Mouse (Mus musculus): ENCODE measurements at regions not wholly inside any gene's neighbourhood (a gene's known extent, or its start where the extent isn't known, plus 50 kb on each side); places are given as distances from the start of the nearest gene placed in this dataset.

DNA sequence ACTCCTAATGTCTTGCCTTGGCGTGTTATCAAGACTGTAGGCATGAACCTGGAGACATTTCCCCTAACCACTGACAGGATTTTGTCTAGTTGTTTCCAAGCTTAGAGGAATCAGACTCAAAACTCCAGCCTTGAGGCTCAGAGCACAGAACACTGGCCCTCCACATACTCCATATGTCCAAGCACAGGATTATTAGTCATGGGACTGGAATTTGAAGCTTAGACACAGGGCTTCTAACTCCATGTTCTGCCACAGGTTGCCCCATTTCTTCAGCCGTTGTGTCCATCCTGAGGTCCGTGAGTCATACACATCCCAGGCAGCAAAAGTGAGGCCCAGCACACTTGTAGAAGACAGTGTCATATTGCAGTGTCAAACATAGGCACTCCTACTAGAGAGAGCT, 68.9 kb downstream of the Gpr6 start:
- Histone ChIP-seq H3K27ac (ENCODE audit: low read depth, low read length) (no peak overlapping the region), H3K9ac (ENCODE audit: low read length) (no peak overlapping the region), H3K4me1 (replicated peaks; ENCODE audit: control insufficient read depth, insufficient read depth, low read length) (no peaks in the 10 kb centered on the region), H3K9me3 (ENCODE audit: control insufficient read depth, low read length) (no peaks in the 10 kb centered on the region), H3K4me3 (ENCODE audit: low read depth, low read length) (no peak overlapping the region), H3K4me2 (ENCODE audit: low read depth, low read length, severe bottlenecking) (no peak overlapping the region), H3K36me3 (ENCODE audit: control insufficient read depth, insufficient read depth, low read length) (no peaks in the 10 kb centered on the region), H3K27me3 (ENCODE audit: control insufficient read depth, insufficient read depth, low read length) (no peaks in the 10 kb centered on the region)
- ATAC-seq (replicated peaks; ENCODE audit: low FRiP score): no peak
- DNase-seq (ENCODE audit: low spot score): no peak
- 89% methylated on average over 3 of the region's 3 CpGs for WGBS

DNA sequence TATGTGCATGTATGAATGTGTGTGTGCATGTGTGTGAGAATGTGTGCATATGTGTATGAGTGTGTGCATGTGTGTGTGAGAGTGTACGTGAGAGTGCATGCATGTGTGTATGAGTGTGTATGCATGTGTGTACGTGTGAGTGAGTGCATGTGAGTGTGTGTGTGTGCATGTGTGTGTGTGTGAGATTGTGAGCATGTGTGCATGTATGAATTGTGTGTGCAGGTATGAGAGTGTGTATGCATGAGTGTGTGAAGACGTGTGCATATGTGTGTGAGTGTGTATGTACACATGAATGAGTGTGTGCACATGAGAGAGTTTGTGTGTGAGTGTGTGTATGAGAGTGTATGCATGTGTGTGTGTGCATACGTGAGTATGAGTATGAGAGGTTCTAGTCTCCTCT, 71.1 kb downstream of the Gpr6 start:
- DNase-seq (ENCODE audit: low spot score) (no peak), ATAC-seq (replicated peaks; ENCODE audit: low FRiP score) (no peak)
- no peak overlapping the region for H3K27ac ChIP-seq (ENCODE audit: low read depth, low read length)
- H3K9me3 ChIP-seq (ENCODE audit: control insufficient read depth, low read length): no peaks in the 10 kb centered on the region
- H3K36me3 ChIP-seq (ENCODE audit: control insufficient read depth, insufficient read depth, low read length): no peaks in the 10 kb centered on the region
- no peaks in the 10 kb centered on the region; the same call in 1 of the 2 replicates for H3K4me1 ChIP-seq (replicated peaks; ENCODE audit: control insufficient read depth, insufficient read depth, low read length)
- H3K27me3 ChIP-seq (ENCODE audit: control insufficient read depth, insufficient read depth, low read length): no peaks in the 10 kb centered on the region
- H3K4me2 ChIP-seq (ENCODE audit: low read depth, low read length, severe bottlenecking): no peak overlapping the region
- no peak overlapping the region for H3K9ac ChIP-seq (ENCODE audit: low read length)
- WGBS: 84% methylated on average over 4 of the region's 4 CpGs
- no peak overlapping the region for H3K4me3 ChIP-seq (ENCODE audit: low read depth, low read length)

DNA sequence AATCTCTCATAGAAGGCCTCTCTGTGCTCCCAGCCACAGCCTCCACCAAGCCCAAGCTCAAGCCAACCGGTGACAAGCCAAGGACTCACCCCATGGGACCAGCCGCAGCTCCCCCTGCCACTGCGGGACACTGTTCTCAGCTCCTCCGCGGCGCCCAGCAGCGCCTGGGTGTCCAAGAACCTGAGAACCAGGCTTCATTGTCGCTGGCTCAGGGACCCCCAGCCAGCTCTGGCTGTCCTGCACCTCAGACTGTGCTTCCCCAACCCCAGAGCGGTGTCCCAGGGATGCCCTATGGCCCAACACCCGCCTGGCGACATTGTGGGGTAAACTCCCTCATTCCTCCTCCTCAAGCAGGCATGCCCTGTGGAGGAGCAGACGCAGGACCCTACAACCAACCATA, 72.6 kb downstream of the Gpr6 start:
- H3K4me1 ChIP-seq (replicated peaks; ENCODE audit: control insufficient read depth, insufficient read depth, low read length): no peaks in the 10 kb centered on the region; the same call in 1 of the 2 replicates
- WGBS: 86% methylated on average over 12 of the region's 12 CpGs

DNA sequence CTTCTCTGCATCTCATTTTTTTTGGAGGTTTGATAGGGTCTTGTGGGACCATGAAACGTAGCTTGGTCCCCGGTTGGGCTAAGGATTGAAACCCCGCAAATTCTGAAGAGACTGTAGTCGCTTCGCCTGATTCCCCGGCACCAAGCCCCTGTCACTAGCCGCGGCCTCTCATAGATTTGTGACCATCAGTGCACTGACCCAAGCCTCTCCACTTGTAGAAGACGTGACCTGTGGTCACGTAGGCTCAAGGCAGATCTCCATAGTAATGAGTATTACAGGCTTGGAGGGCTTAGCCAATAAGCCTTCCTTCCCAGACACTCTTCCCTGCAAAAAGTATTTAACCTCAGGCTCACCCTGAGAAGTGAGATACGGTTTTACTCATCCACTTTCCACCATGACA, 73.3 kb downstream of the Gpr6 start:
- H3K27me3 ChIP-seq (ENCODE audit: control insufficient read depth, insufficient read depth, low read length): no peaks in the 10 kb centered on the region
- ATAC-seq (replicated peaks; ENCODE audit: low FRiP score) (0 out of 2 replicates have a peak, but pooled peaks have one; percentile 36), DNase-seq (ENCODE audit: low spot score) (no peak)
- no peak overlapping the region for H3K4me3 ChIP-seq (ENCODE audit: low read depth, low read length)
- H3K27ac ChIP-seq (ENCODE audit: low read depth, low read length): peak overlapping the region; percentile 38; the same call in 1 of the 2 replicates
- no peaks in the 10 kb centered on the region; the same call in 1 of the 2 replicates for H3K4me1 ChIP-seq (replicated peaks; ENCODE audit: control insufficient read depth, insufficient read depth, low read length)
- no peaks in the 10 kb centered on the region for H3K9me3 ChIP-seq (ENCODE audit: control insufficient read depth, low read length)
- 85% methylated on average over 11 of the region's 11 CpGs for WGBS
- no peak overlapping the region for H3K4me2 ChIP-seq (ENCODE audit: low read depth, low read length, severe bottlenecking)
- H3K9ac ChIP-seq (ENCODE audit: low read length): no peak overlapping the region
- H3K36me3 ChIP-seq (ENCODE audit: control insufficient read depth, insufficient read depth, low read length): no peaks in the 10 kb centered on the region

More for the DNA sequence above, 72.6 kb downstream of the Gpr6 start:
- ATAC-seq (replicated peaks; ENCODE audit: low FRiP score) (no peak), DNase-seq (ENCODE audit: low spot score) (no peak)
- Histone ChIP-seq H3K4me3 (ENCODE audit: low read depth, low read length) (no peak overlapping the region), H3K9me3 (ENCODE audit: control insufficient read depth, low read length) (no peaks in the 10 kb centered on the region), H3K27me3 (ENCODE audit: control insufficient read depth, insufficient read depth, low read length) (no peaks in the 10 kb centered on the region), H3K9ac (ENCODE audit: low read length) (no peak overlapping the region), H3K36me3 (ENCODE audit: control insufficient read depth, insufficient read depth, low read length) (no peaks in the 10 kb centered on the region), H3K27ac (ENCODE audit: low read depth, low read length) (no peak overlapping the region), H3K4me2 (ENCODE audit: low read depth, low read length, severe bottlenecking) (no peak overlapping the region)

DNA sequence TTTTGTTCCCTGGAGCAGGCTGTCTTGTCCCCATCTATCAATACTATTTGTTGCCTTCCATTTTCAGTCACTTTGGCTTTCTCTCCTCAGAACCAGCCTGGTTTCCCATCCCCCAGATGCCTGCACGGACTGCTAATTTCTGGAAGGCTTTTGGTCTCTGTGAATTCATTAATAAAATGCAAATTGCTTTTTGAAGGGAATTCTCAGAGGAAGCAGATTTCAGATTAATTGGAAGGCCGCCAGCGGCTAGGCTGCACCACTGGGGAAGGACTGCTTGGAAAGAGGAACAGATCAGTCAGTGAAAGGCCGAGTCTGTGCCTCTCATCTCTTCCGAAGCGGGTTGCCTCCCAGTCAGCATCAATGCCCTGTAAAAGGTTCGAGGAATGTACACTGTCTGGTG, 73.8 kb downstream of the Gpr6 start:
- Histone ChIP-seq H3K4me2 (ENCODE audit: low read depth, low read length, severe bottlenecking) (no peak overlapping the region), H3K27me3 (ENCODE audit: control insufficient read depth, insufficient read depth, low read length) (no peaks in the 10 kb centered on the region), H3K9me3 (ENCODE audit: control insufficient read depth, low read length) (no peaks in the 10 kb centered on the region), H3K36me3 (ENCODE audit: control insufficient read depth, insufficient read depth, low read length) (no peaks in the 10 kb centered on the region), H3K27ac (ENCODE audit: low read depth, low read length) (peak overlapping the region; percentile 38; the same call in 1 of the 2 replicates), H3K4me1 (replicated peaks; ENCODE audit: control insufficient read depth, insufficient read depth, low read length) (no peaks in the 10 kb centered on the region; the same call in 1 of the 2 replicates), H3K9ac (ENCODE audit: low read length) (no peak overlapping the region), H3K4me3 (ENCODE audit: low read depth, low read length) (no peak overlapping the region)
- ATAC-seq (replicated peaks; ENCODE audit: low FRiP score) (peak; percentile 61), DNase-seq (ENCODE audit: low spot score) (peak; percentile 66)
- WGBS: 47% methylated on average over 7 of the region's 7 CpGs

DNA sequence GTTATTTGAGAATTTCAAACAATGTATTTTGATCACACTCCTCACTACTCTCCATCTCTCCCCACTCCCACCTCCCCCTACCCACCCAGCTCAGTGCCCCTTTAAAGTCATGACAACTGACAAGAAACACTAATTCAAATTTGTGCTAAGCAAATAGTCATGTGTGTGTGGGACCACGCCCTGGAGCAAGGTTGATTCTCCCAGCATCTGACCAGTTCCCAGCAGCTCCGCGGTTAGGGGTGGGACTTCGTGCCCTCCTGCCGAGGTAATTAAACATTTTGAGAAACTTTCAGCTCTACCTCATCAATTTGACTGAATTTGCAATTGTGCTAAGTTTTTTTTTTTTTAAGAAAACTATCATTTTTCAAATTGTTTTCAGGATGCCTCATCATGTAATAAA, 74.5 kb downstream of the Gpr6 start:
- Histone ChIP-seq H3K4me1 (replicated peaks; ENCODE audit: control insufficient read depth, insufficient read depth, low read length) (no peaks in the 10 kb centered on the region; the same call in 1 of the 2 replicates), H3K27ac (ENCODE audit: low read depth, low read length) (no peak overlapping the region), H3K27me3 (ENCODE audit: control insufficient read depth, insufficient read depth, low read length) (no peaks in the 10 kb centered on the region), H3K4me3 (ENCODE audit: low read depth, low read length) (no peak overlapping the region), H3K4me2 (ENCODE audit: low read depth, low read length, severe bottlenecking) (no peak overlapping the region), H3K9me3 (ENCODE audit: control insufficient read depth, low read length) (no peaks in the 10 kb centered on the region), H3K9ac (ENCODE audit: low read length) (no peak overlapping the region), H3K36me3 (ENCODE audit: control insufficient read depth, insufficient read depth, low read length) (no peaks in the 10 kb centered on the region)
- WGBS: 60% methylated on average over 5 of the region's 5 CpGs
- ATAC-seq (replicated peaks; ENCODE audit: low FRiP score) (no peak), DNase-seq (ENCODE audit: low spot score) (no peak)

All from forebrain, embryonic 11.5 days (tissue).